9 mouse cellular contexts compared by ENCODE assay signal in genomic region chr5:148310790-148311189, GRCm38 (mm10).
DNase-seq lines count a peak whose midpoint lies in the region; ATAC-seq and TF ChIP-seq lines count a peak whose summit lies in the region.
"Had no signal": no experiment of that assay in that cellular context is flagged by ENCODE, and none has a peak within 500 bp of the region (broad histone marks: within the 10 kb centered on the region; RNA-seq: fewer than 3 reads in every experiment).

No protein-coding gene starts in this region.

- peak; percentile 38 for TF ChIP-seq CTCF in lung, adult 2 months (IDR thresholded peaks at IDR 0.05; ENCODE audit: insufficient read depth, low read length)
- peak; percentile 54 for TF ChIP-seq CTCF in bone marrow, adult 2 months (IDR thresholded peaks at IDR 0.05; ENCODE audit: control insufficient read depth, insufficient read depth, low read length)
- TF ChIP-seq CTCF in liver, postnatal 0 days (IDR thresholded peaks at IDR 0.05; ENCODE audit: low read depth) = peak; percentile 59

- no peak for TF ChIP-seq POLR2A in lung, adult 2 months (IDR thresholded peaks at IDR 0.05; ENCODE audit: borderline replicate concordance, extremely low read depth, low read depth, low read length)
- no peak for TF ChIP-seq POLR2A in bone marrow, adult 2 months (IDR thresholded peaks at IDR 0.05; ENCODE audit: borderline replicate concordance, control insufficient read depth, low read depth, low read length)

- 38% methylated on average over 10 of the region's 10 CpGs for WGBS in lung, adult 2 months
- 0% methylated on average over 10 of the region's 10 CpGs for WGBS in bone marrow, adult 2 months
- WGBS in liver, postnatal 0 days (ENCODE audit: insufficient replicate concordance) = 22% methylated on average over 10 of the region's 10 CpGs
- WGBS in neural tube, embryonic 15.5 days = 74% methylated on average over 10 of the region's 10 CpGs

- no peak for DNase-seq in lung, adult 2 months
- DNase-seq in lung, postnatal 14 days = no peak
- peak; percentile 74 for DNase-seq in liver, postnatal 0 days
- DNase-seq in thymus, postnatal 0 days (ENCODE audit: low spot score) = peak; percentile 89
- DNase-seq in layer of hippocampus, adult 9-11 months = no peak
- DNase-seq in ovary, adult 18-20 months (ENCODE audit: low spot score) = no peak
- DNase-seq: cerebellum, postnatal 25 days had no signal

- peak overlapping the region; percentile 68 for H3K4me3 ChIP-seq in lung, adult 2 months (replicated peaks; ENCODE audit: extremely low read depth, low read depth, low read length)
- peak overlapping the region; percentile 52 for H3K4me3 ChIP-seq in bone marrow, adult 2 months (replicated peaks; ENCODE audit: control insufficient read depth, low read depth, low read length)
- H3K4me3 ChIP-seq in liver, postnatal 0 days (ENCODE audit: low read depth, low read length) = peak overlapping the region; percentile 40
- no peak overlapping the region for H3K4me3 ChIP-seq in neural tube, embryonic 15.5 days (replicated peaks)

- no peak overlapping the region; the same call in 1 of the 2 replicates for H3K9ac ChIP-seq in liver, postnatal 0 days (replicated peaks)
- no peak overlapping the region for H3K9ac ChIP-seq in neural tube, embryonic 15.5 days (replicated peaks)

- H3K36me3 ChIP-seq in liver, postnatal 0 days (replicated peaks; ENCODE audit: insufficient read depth, low read length) = no peaks in the 10 kb centered on the region
- peaks cover 47% of the 10 kb centered on the region for H3K36me3 ChIP-seq in neural tube, embryonic 15.5 days

- peak; percentile 79 for ATAC-seq in liver, postnatal 0 days
- no peak for ATAC-seq in neural tube, embryonic 15.5 days (ENCODE audit: low FRiP score)

- no peak for TF ChIP-seq EP300 in liver, postnatal 0 days (IDR thresholded peaks at IDR 0.05; ENCODE audit: low read depth)

- H3K27me3 ChIP-seq in liver, postnatal 0 days (ENCODE audit: insufficient read depth, low read length) = no peaks in the 10 kb centered on the region
- H3K27me3 ChIP-seq in neural tube, embryonic 15.5 days (replicated peaks) = no peaks in the 10 kb centered on the region

- H3K27ac ChIP-seq in bone marrow, adult 2 months (ENCODE audit: control insufficient read depth, insufficient read depth, low read depth, low read length, poor library complexity) = no peak overlapping the region
- no peak overlapping the region for H3K27ac ChIP-seq in liver, postnatal 0 days (ENCODE audit: low read depth)
- H3K27ac ChIP-seq in neural tube, embryonic 15.5 days (replicated peaks) = no peak overlapping the region

- H3K4me2 ChIP-seq in liver, postnatal 0 days (ENCODE audit: low read depth, low read length) = peak overlapping the region; percentile 51
- H3K4me2 ChIP-seq in neural tube, embryonic 15.5 days = no peak overlapping the region

- H3K9me3 ChIP-seq in liver, postnatal 0 days (ENCODE audit: low read length) = no peaks in the 10 kb centered on the region
- no peaks in the 10 kb centered on the region for H3K9me3 ChIP-seq in neural tube, embryonic 15.5 days (replicated peaks)

- no peaks in the 10 kb centered on the region for H3K4me1 ChIP-seq in lung, adult 2 months (ENCODE audit: control insufficient read depth, insufficient read depth, low read length)
- no peaks in the 10 kb centered on the region; the same call in 1 of the 2 replicates for H3K4me1 ChIP-seq in bone marrow, adult 2 months (ENCODE audit: control insufficient read depth, insufficient read depth, low read length)
- no peaks in the 10 kb centered on the region for H3K4me1 ChIP-seq in liver, postnatal 0 days (ENCODE audit: insufficient read depth)
- no peaks in the 10 kb centered on the region for H3K4me1 ChIP-seq in neural tube, embryonic 15.5 days

Comparison
In these comparisons a context has a peak if more than half of its experiments do, and no peak if none do; other contexts are left out.
1. DNase-seq: peak in liver, postnatal 0 days (single experiment) and thymus, postnatal 0 days (single experiment); none in lung, adult 2 months (single experiment), lung, postnatal 14 days (single experiment), layer of hippocampus, adult 9-11 months (single experiment) and ovary, adult 18-20 months (single experiment).
2. Peak in every context shown above with its lines, with median percentiles within 50 percentile points of each other: CTCF ChIP-seq.